Mouse (Mus musculus) liver, embryonic 14.5 days (tissue): ENCODE results near the gene Rnf115.

Experiments used
- CTCF ChIP-seq: IDR thresholded peaks from 2 replicates; pipeline ENCODE4 v1.5.1; 2016; ENCODE audit warnings: antibody characterized with exemption, low read depth, control low read depth
- EP300 ChIP-seq: IDR thresholded peaks from 2 replicates; pipeline ENCODE4 v1.6.1; 2016; ENCODE audit warnings: antibody characterized with exemption, low read depth

- TF ChIP-seq EP300, result no peak
- no peak for TF ChIP-seq CTCF
These were observed 105.5 kb downstream of the Rnf115 start for GRCm38 (mm10) chr3:96832930-96833329.
